ENCODE assay signal across 8 mouse cellular contexts in genomic region chr7:141194409-141194808, GRCm38 (mm10). TPM values are rescaled to one million over a fixed set of nuclear protein-coding genes. Genes with fewer than 3 reads are reported as not detected.
DNase-seq lines count a peak whose midpoint lies in the region; ATAC-seq and TF ChIP-seq lines count a peak whose summit lies in the region.

No protein-coding gene starts in this region.

- ATAC-seq in heart, embryonic 11.5 days (replicated peaks; ENCODE audit: insufficient number of reproducible peaks, low FRiP score, low TSS enrichment): no peak
- no peak for ATAC-seq in forebrain, embryonic 15.5 days (replicated peaks)
- no peak for ATAC-seq in liver, embryonic 16.5 days (ENCODE audit: low read depth)

- TF ChIP-seq CTCF in E14TG2a.4 (conservative IDR thresholded peaks at IDR 0.05; ENCODE audit: low read length): no peak

- WGBS in heart, embryonic 11.5 days (ENCODE audit: insufficient replicate concordance): under 1% methylated on average over 23 of the region's 23 CpGs
- under 1% methylated on average over 23 of the region's 23 CpGs for WGBS in forebrain, embryonic 15.5 days
- WGBS in liver, embryonic 16.5 days (ENCODE audit: insufficient replicate concordance): under 1% methylated on average over 23 of the region's 23 CpGs

- H3K4me2 ChIP-seq in heart, embryonic 11.5 days: peak overlapping the region; percentile 74
- H3K4me2 ChIP-seq in forebrain, embryonic 15.5 days (replicated peaks): peak overlapping the region; percentile 100
- peak overlapping the region; percentile 99 for H3K4me2 ChIP-seq in liver, embryonic 16.5 days (ENCODE audit: low read depth, low read length)

- intact Hi-C loops in heart, postnatal 10 days (cut with DNase I): loop anchor here (5.0 kb wide), 2 partner anchors 247 to 337 kb away; partner anchors contain the start of genes Bet1l, Gm45785 and Ric8a

- H3K9me3 ChIP-seq in heart, embryonic 11.5 days (replicated peaks; ENCODE audit: control insufficient read depth, low read length): no peaks in the 10 kb centered on the region
- H3K9me3 ChIP-seq in E14TG2a.4 (ENCODE audit: low read length): no peaks in the 10 kb centered on the region
- H3K9me3 ChIP-seq in forebrain, embryonic 15.5 days: no peaks in the 10 kb centered on the region
- H3K9me3 ChIP-seq in liver, embryonic 16.5 days (replicated peaks; ENCODE audit: control insufficient read depth, low read length): no peaks in the 10 kb centered on the region

- no peak for DNase-seq in heart, postnatal 10 days
- no peak for DNase-seq in frontal cortex, postnatal 10 days (ENCODE audit: low spot score in 2 of 2)
- no peak for DNase-seq in embryo, embryonic 10.5 days (ENCODE audit: low spot score)
- DNase-seq in urinary bladder, postnatal 4 days (ENCODE audit: low spot score in 2 of 2): no peak

- peak overlapping the region; percentile 90 for H3K4me3 ChIP-seq in heart, embryonic 11.5 days (ENCODE audit: low read depth, low read length)
- H3K4me3 ChIP-seq in E14TG2a.4 (replicated peaks; ENCODE audit: low read length): peak overlapping the region; percentile 96
- H3K4me3 ChIP-seq in forebrain, embryonic 15.5 days: peak overlapping the region; percentile 97
- peak overlapping the region; percentile 92 for H3K4me3 ChIP-seq in liver, embryonic 16.5 days (ENCODE audit: low read depth, low read length)

- peak overlapping the region; percentile 95 for H3K9ac ChIP-seq in heart, embryonic 11.5 days (ENCODE audit: low read depth, low read length)
- peak overlapping the region; percentile 54 for H3K9ac ChIP-seq in forebrain, embryonic 15.5 days (replicated peaks)
- peak overlapping the region; percentile 81 for H3K9ac ChIP-seq in liver, embryonic 16.5 days (ENCODE audit: low read depth, low read length)

- no peaks in the 10 kb centered on the region for H3K27me3 ChIP-seq in heart, embryonic 11.5 days (ENCODE audit: control insufficient read depth, insufficient read depth, low read length)
- H3K27me3 ChIP-seq in E14TG2a.4 (ENCODE audit: insufficient read depth, low read length): no peaks in the 10 kb centered on the region
- no peaks in the 10 kb centered on the region for H3K27me3 ChIP-seq in forebrain, embryonic 15.5 days
- no peaks in the 10 kb centered on the region for H3K27me3 ChIP-seq in liver, embryonic 16.5 days (ENCODE audit: control insufficient read depth, insufficient read depth, low read depth, low read length)

- H3K36me3 ChIP-seq in heart, embryonic 11.5 days (ENCODE audit: control insufficient read depth, insufficient read depth, low read length): peaks cover 10% of the 10 kb centered on the region
- H3K36me3 ChIP-seq in E14TG2a.4 (ENCODE audit: insufficient read depth, low read length): peaks cover 41% of the 10 kb centered on the region
- peaks cover 26% of the 10 kb centered on the region for H3K36me3 ChIP-seq in forebrain, embryonic 15.5 days
- H3K36me3 ChIP-seq in liver, embryonic 16.5 days (ENCODE audit: control insufficient read depth, insufficient read depth): peaks cover 29% of the 10 kb centered on the region

- H3K27ac ChIP-seq in heart, embryonic 11.5 days (ENCODE audit: low read depth, low read length): peak overlapping the region; percentile 46; the same call in 1 of the 2 replicates
- peak overlapping the region; percentile 84 for H3K27ac ChIP-seq in forebrain, embryonic 15.5 days (replicated peaks)
- peak overlapping the region; percentile 93 for H3K27ac ChIP-seq in liver, embryonic 16.5 days (ENCODE audit: low read length)

- peaks cover 16% of the 10 kb centered on the region for H3K4me1 ChIP-seq in heart, embryonic 11.5 days (ENCODE audit: control insufficient read depth, insufficient read depth, low read length)
- peaks cover 45% of the 10 kb centered on the region for H3K4me1 ChIP-seq in E14TG2a.4 (replicated peaks; ENCODE audit: low read depth, low read length)
- peaks cover 31% of the 10 kb centered on the region for H3K4me1 ChIP-seq in forebrain, embryonic 15.5 days
- H3K4me1 ChIP-seq in liver, embryonic 16.5 days (ENCODE audit: control insufficient read depth, low read depth, low read length): peaks cover 57% of the 10 kb centered on the region

RNA-seq across cellular contexts. Expression of gene Lrrc56, which starts 0.5 kb away (rescaled TPM):
- 1.6 TPM in 2 replicates for polyA plus RNA-seq in heart, embryonic 11.5 days (2014; fragmentation: Nextera tagmentation; extraction: Ambion mirVana)
- 1 to 10 TPM; 3.3 to 4.0 TPM for total RNA-seq in heart, postnatal 10 days (2021)
- 10.3 and 12.7 TPM in 2 replicates for polyA plus RNA-seq in forebrain, embryonic 15.5 days (2015; fragmentation: Nextera tagmentation; extraction: Ambion mirVana)
- 8.3 and 9.5 TPM in 2 replicates for polyA plus RNA-seq in liver, embryonic 16.5 days (2015; fragmentation: Nextera tagmentation; extraction: Ambion mirVana)

RNA-seq across cellular contexts. Expression of gene Hras, which starts 0.6 kb away (rescaled TPM):
- 73.1 and 80.9 TPM in 2 replicates for polyA plus RNA-seq in heart, embryonic 11.5 days (2014; fragmentation: Nextera tagmentation; extraction: Ambion mirVana)
- 100 to 1,000 TPM; 102 to 114 TPM for total RNA-seq in heart, postnatal 10 days (2021)
- 126 and 127 TPM in 2 replicates for polyA plus RNA-seq in forebrain, embryonic 15.5 days (2015; fragmentation: Nextera tagmentation; extraction: Ambion mirVana)
- polyA plus RNA-seq in liver, embryonic 16.5 days (2015; fragmentation: Nextera tagmentation; extraction: Ambion mirVana): 35.3 and 40.1 TPM in 2 replicates

RNA-seq across cellular contexts. Expression of gene Lmntd2, which starts 19.5 kb away (rescaled TPM):
- 0.46 and 0.99 TPM in 2 replicates for polyA plus RNA-seq in heart, embryonic 11.5 days (2014; fragmentation: Nextera tagmentation; extraction: Ambion mirVana)
- not detected for total RNA-seq in heart, postnatal 10 days (2021)
- 0.75 and 1.4 TPM in 2 replicates for polyA plus RNA-seq in forebrain, embryonic 15.5 days (2015; fragmentation: Nextera tagmentation; extraction: Ambion mirVana)
- polyA plus RNA-seq in liver, embryonic 16.5 days (2015; fragmentation: Nextera tagmentation; extraction: Ambion mirVana): 0.80 and 0.84 TPM in 2 replicates

RNA-seq across cellular contexts. Expression of gene Rassf7, which starts 21.3 kb away (rescaled TPM):
- 14.3 and 17.5 TPM in 2 replicates for polyA plus RNA-seq in heart, embryonic 11.5 days (2014; fragmentation: Nextera tagmentation; extraction: Ambion mirVana)
- 1 to 10 TPM; 1.9 to 4.9 TPM for total RNA-seq in heart, postnatal 10 days (2021)
- polyA plus RNA-seq in forebrain, embryonic 15.5 days (2015; fragmentation: Nextera tagmentation; extraction: Ambion mirVana): 24.6 and 26.9 TPM in 2 replicates
- polyA plus RNA-seq in liver, embryonic 16.5 days (2015; fragmentation: Nextera tagmentation; extraction: Ambion mirVana): 23.9 and 26.4 TPM in 2 replicates

RNA-seq across cellular contexts. Expression of gene Rnh1, which starts 21.8 kb away (rescaled TPM):
- polyA plus RNA-seq in heart, embryonic 11.5 days (2014; fragmentation: Nextera tagmentation; extraction: Ambion mirVana): 95.3 and 103 TPM in 2 replicates
- 10 to 100 TPM; 72.9 to 75.3 TPM for total RNA-seq in heart, postnatal 10 days (2021)
- 42.3 and 44.0 TPM in 2 replicates for polyA plus RNA-seq in forebrain, embryonic 15.5 days (2015; fragmentation: Nextera tagmentation; extraction: Ambion mirVana)
- polyA plus RNA-seq in liver, embryonic 16.5 days (2015; fragmentation: Nextera tagmentation; extraction: Ambion mirVana): 70.1 and 71.7 TPM in 2 replicates
